Mouse (Mus musculus) forebrain, embryonic 10.5 days (tissue): ENCODE measurements around the gene Ddhd1. TPM values are rescaled to one million over a fixed set of nuclear protein-coding genes. Genes with fewer than 3 reads are reported as not detected.

Experiments
- DNase-seq: peaks from one replicate; pipeline ENCODE4 v3.0.0-alpha.2; 2017; ENCODE audit warnings: low spot score; ENCODE audit errors: extremely low spot score
- H3K27ac ChIP-seq: fragments of 300-500 bp; sonication (generic); 2 replicates; pipeline ENCODE4 v1.5.1; 2016; ENCODE audit warnings: mild to moderate bottlenecking
- H3K27me3 ChIP-seq: fragments of 300-500 bp; sonication (generic); 2 replicates; pipeline ENCODE4 v1.6.1; 2016; ENCODE audit warnings: mild to moderate bottlenecking; ENCODE audit not compliant: poor library complexity, severe bottlenecking
- H3K36me3 ChIP-seq: fragments of 300-500 bp; sonication (generic); replicated peaks from 2 replicates; pipeline ENCODE4 v1.6.1; 2016; ENCODE audit warnings: mild to moderate bottlenecking, moderate library complexity
- H3K4me1 ChIP-seq: fragments of 300-500 bp; sonication (generic); 2 replicates; pipeline ENCODE4 v1.6.1; 2016
- H3K4me3 ChIP-seq: fragments of 300-500 bp; sonication (generic); 2 replicates; pipeline ENCODE4 v1.5.1; 2016; ENCODE audit warnings: mild to moderate bottlenecking, moderate library complexity
- H3K9me3 ChIP-seq: fragments of 300-500 bp; sonication (generic); 2 replicates; pipeline ENCODE4 v1.6.1; 2016; ENCODE audit warnings: mild to moderate bottlenecking, moderate library complexity
- WGBS: fragments of 180-500 bp; shearing (Covaris S2); methylation state at CpG from one replicate; pipeline ENCODE4 v1.1.7; 2016; 5-methylcytosine and 5-hydroxymethylcytosine counted together
- polyA plus RNA-seq: library from polyadenylated mRNA; unstranded; fragments of >200 nt; fragmentation: Nextera tagmentation; extraction: Ambion mirVana; gene quantifications from 2 replicates; pipeline ENCODE4 v1.2.1, GENCODE M21; 2016

Ddhd1 gene
- polyA plus RNA-seq, 1 experiment from 2014 or later = 6.6 TPM

GRCm38 (mm10) chr14:45638717-45639116 lies 19.2 kb downstream of the Ddhd1 start:
- H3K9me3 ChIP-seq = no peaks in the 10 kb centered on the region
- H3K27me3 ChIP-seq = no peaks in the 10 kb centered on the region
- peaks cover 18% of the 10 kb centered on the region for H3K4me1 ChIP-seq
- 68% methylated on average over 5 of the region's 5 CpGs for WGBS
- H3K4me3 ChIP-seq = no peak overlapping the region
- no peaks in the 10 kb centered on the region for H3K36me3 ChIP-seq
- no peak overlapping the region for H3K27ac ChIP-seq
- no peak for DNase-seq

- DNase-seq = no peak
- H3K27me3 ChIP-seq = no peaks in the 10 kb centered on the region
- H3K4me3 ChIP-seq = no peak overlapping the region
- no peaks in the 10 kb centered on the region for H3K36me3 ChIP-seq
- no peak overlapping the region for H3K27ac ChIP-seq
- H3K9me3 ChIP-seq = no peaks in the 10 kb centered on the region
- peaks cover 9% of the 10 kb centered on the region for H3K4me1 ChIP-seq
- WGBS = 98% methylated on average over 1 of the region's 1 CpGs
These were observed 22.4 kb downstream of the Ddhd1 start for GRCm38 (mm10) chr14:45635496-45635895.

GRCm38 (mm10) chr14:45632756-45633537 lies 25.0 kb downstream of the Ddhd1 start:
- no peak for DNase-seq
- Histone ChIP-seq H3K4me1 (no peaks in the 10 kb centered on the region), H3K4me3 (no peak overlapping the region), H3K9me3 (no peaks in the 10 kb centered on the region), H3K27ac (no peak overlapping the region), H3K36me3 (no peaks in the 10 kb centered on the region), H3K27me3 (no peaks in the 10 kb centered on the region)
- 79% methylated on average over 4 of the region's 4 CpGs for WGBS

GRCm38 (mm10) chr14:45630544-45630943 lies 27.4 kb downstream of the Ddhd1 start:
- Histone ChIP-seq H3K4me1 (no peaks in the 10 kb centered on the region), H3K36me3 (peaks cover 4% of the 10 kb centered on the region; the same call in 1 of the 2 replicates), H3K27ac (no peak overlapping the region), H3K27me3 (no peaks in the 10 kb centered on the region), H3K9me3 (no peaks in the 10 kb centered on the region), H3K4me3 (no peak overlapping the region)
- WGBS = 87% methylated on average over 5 of the region's 5 CpGs
- DNase-seq = no peak

GRCm38 (mm10) chr14:45629938-45630337 lies 28.0 kb downstream of the Ddhd1 start:
- H3K27me3 ChIP-seq = no peaks in the 10 kb centered on the region
- no peak for DNase-seq
- no peaks in the 10 kb centered on the region for H3K9me3 ChIP-seq
- 88% methylated on average over 1 of the region's 1 CpGs for WGBS
- H3K27ac ChIP-seq = no peak overlapping the region
- no peak overlapping the region for H3K4me3 ChIP-seq
- no peaks in the 10 kb centered on the region for H3K4me1 ChIP-seq
- H3K36me3 ChIP-seq = peaks cover 4% of the 10 kb centered on the region; the same call in 1 of the 2 replicates

- H3K9me3 ChIP-seq = no peaks in the 10 kb centered on the region
- no peak for DNase-seq
- no peaks in the 10 kb centered on the region for H3K4me1 ChIP-seq
- no peak overlapping the region for H3K27ac ChIP-seq
- no peak overlapping the region for H3K4me3 ChIP-seq
- peaks cover 47% of the 10 kb centered on the region for H3K36me3 ChIP-seq
- 89% methylated on average over 6 of the region's 6 CpGs for WGBS
- no peaks in the 10 kb centered on the region for H3K27me3 ChIP-seq
These were observed 39.6 kb downstream of the Ddhd1 start for GRCm38 (mm10) chr14:45618351-45618750.

- H3K27me3 ChIP-seq = no peaks in the 10 kb centered on the region
- H3K27ac ChIP-seq = no peak overlapping the region
- 94% methylated on average over 5 of the region's 5 CpGs for WGBS
- DNase-seq = no peak
- H3K36me3 ChIP-seq = peaks cover 63% of the 10 kb centered on the region
- no peak overlapping the region for H3K4me3 ChIP-seq
- H3K4me1 ChIP-seq = no peaks in the 10 kb centered on the region
- no peaks in the 10 kb centered on the region for H3K9me3 ChIP-seq
These were observed 41.4 kb downstream of the Ddhd1 start for GRCm38 (mm10) chr14:45616526-45616925.

- Histone ChIP-seq H3K27ac (no peak overlapping the region), H3K9me3 (no peaks in the 10 kb centered on the region), H3K4me1 (no peaks in the 10 kb centered on the region), H3K4me3 (no peak overlapping the region), H3K27me3 (no peaks in the 10 kb centered on the region), H3K36me3 (peaks cover 63% of the 10 kb centered on the region)
- WGBS = 86% methylated on average over 2 of the region's 2 CpGs
- DNase-seq = no peak
These were observed 42.2 kb downstream of the Ddhd1 start for GRCm38 (mm10) chr14:45615776-45616175.

GRCm38 (mm10) chr14:45614822-45615221 lies 43.1 kb downstream of the Ddhd1 start:
- Histone ChIP-seq H3K27ac (no peak overlapping the region), H3K36me3 (peaks cover 68% of the 10 kb centered on the region), H3K9me3 (no peaks in the 10 kb centered on the region), H3K4me3 (no peak overlapping the region), H3K27me3 (no peaks in the 10 kb centered on the region), H3K4me1 (no peaks in the 10 kb centered on the region)
- no peak for DNase-seq
- 74% methylated on average over 4 of the region's 4 CpGs for WGBS

GRCm38 (mm10) chr14:45614406-45614805 lies 43.5 kb downstream of the Ddhd1 start:
- Histone ChIP-seq H3K27me3 (no peaks in the 10 kb centered on the region), H3K27ac (no peak overlapping the region), H3K4me1 (no peaks in the 10 kb centered on the region), H3K9me3 (no peaks in the 10 kb centered on the region), H3K36me3 (peaks cover 68% of the 10 kb centered on the region), H3K4me3 (no peak overlapping the region)
- DNase-seq = no peak
- WGBS = 92% methylated on average over 6 of the region's 6 CpGs

- WGBS = 87% methylated on average over 7 of the region's 7 CpGs
- no peak for DNase-seq
- Histone ChIP-seq H3K27me3 (no peaks in the 10 kb centered on the region), H3K9me3 (no peaks in the 10 kb centered on the region), H3K4me1 (no peaks in the 10 kb centered on the region), H3K4me3 (no peak overlapping the region), H3K36me3 (peaks cover 61% of the 10 kb centered on the region), H3K27ac (no peak overlapping the region)
These were observed 46.3 kb downstream of the Ddhd1 start for GRCm38 (mm10) chr14:45611654-45612053.

GRCm38 (mm10) chr14:45602002-45602401 lies 55.9 kb downstream of the Ddhd1 start:
- H3K27ac ChIP-seq = no peak overlapping the region
- no peaks in the 10 kb centered on the region for H3K9me3 ChIP-seq
- H3K27me3 ChIP-seq = no peaks in the 10 kb centered on the region
- peaks cover 29% of the 10 kb centered on the region for H3K36me3 ChIP-seq
- DNase-seq = no peak
- WGBS = 75% methylated on average over 3 of the region's 3 CpGs
- H3K4me3 ChIP-seq = no peak overlapping the region
- H3K4me1 ChIP-seq = no peaks in the 10 kb centered on the region

- Histone ChIP-seq H3K27me3 (no peaks in the 10 kb centered on the region), H3K4me1 (no peaks in the 10 kb centered on the region), H3K36me3 (peaks cover 31% of the 10 kb centered on the region), H3K27ac (no peak overlapping the region), H3K9me3 (no peaks in the 10 kb centered on the region), H3K4me3 (no peak overlapping the region)
- WGBS = 92% methylated on average over 9 of the region's 9 CpGs
- no peak for DNase-seq
These were observed 57.4 kb downstream of the Ddhd1 start for GRCm38 (mm10) chr14:45600587-45600986.
